Mouse (Mus musculus) MEL (cell line): ENCODE measurements at regions not wholly inside any gene's neighbourhood (a gene's known extent, or its start where the extent isn't known, plus 50 kb on each side); places are given as distances from the start of the nearest gene placed in this dataset.

Experiments
- DNase-seq: peaks from one replicate; pipeline ENCODE4 v3.0.0; 2011; ENCODE audit warnings: low read depth, low spot score
- H3K27ac ChIP-seq: 2 replicates; pipeline ENCODE4 v1.5.1; 2012; ENCODE audit warnings: low read depth, mild to moderate bottlenecking, control low read depth, low read length, moderate library complexity; ENCODE audit not compliant: control insufficient read depth
- H3K27me3 ChIP-seq, 2 experiments: fragments of 150-350 bp in 1 of 2; sonication (generic) in 1 of 2; 2 replicates each; pipeline ENCODE4 v1.6.1; 2012; ENCODE audit warnings: low read length in 2 of 2, mild to moderate bottlenecking in 2 of 2, improper control_type of control experiment in 1 of 2, moderate library complexity in 1 of 2; ENCODE audit not compliant: insufficient read depth in 2 of 2, control insufficient read depth in 1 of 2
- H3K36me3 ChIP-seq, 2 experiments: 2 replicates each; pipeline ENCODE4 v1.6.1; 2012 to 2014; ENCODE audit warnings: low read length in 2 of 2, improper control_type of control experiment in 1 of 2, inconsistent platforms in 1 of 2, mild to moderate bottlenecking in 1 of 2; ENCODE audit not compliant: insufficient read depth in 2 of 2, control insufficient read depth in 1 of 2
- H3K4me1 ChIP-seq, 2 experiments: fragments of 150-350 bp in 1 of 2; sonication (generic) in 1 of 2; 2 replicates each; pipeline ENCODE4 v1.6.1; 2012; ENCODE audit warnings: low read length in 2 of 2, improper control_type of control experiment in 1 of 2, mild to moderate bottlenecking in 1 of 2; ENCODE audit not compliant: insufficient read depth in 2 of 2, control insufficient read depth in 1 of 2
- H3K4me3 ChIP-seq, 2 experiments: fragments of 150-350 bp in 1 of 2; sonication (generic) in 1 of 2; 2 replicates each; pipeline ENCODE4 v1.5.1; 2012; ENCODE audit warnings: low read depth in 2 of 2, low read length in 2 of 2, mild to moderate bottlenecking in 2 of 2, moderate library complexity in 2 of 2, control low read depth in 1 of 2, improper control_type of control experiment in 1 of 2; ENCODE audit not compliant: control insufficient read depth in 1 of 2, insufficient read depth in 1 of 2
- H3K79me2 ChIP-seq: 2 replicates; pipeline ENCODE4 v1.6.1; 2012; ENCODE audit warnings: mild to moderate bottlenecking, low read length, moderate library complexity; ENCODE audit not compliant: control insufficient read depth, poor library complexity, insufficient read depth
- H3K9ac ChIP-seq: 2 replicates; pipeline ENCODE4 v1.6.1; 2012; ENCODE audit warnings: low read depth, mild to moderate bottlenecking, control low read depth, low read length, moderate library complexity; ENCODE audit not compliant: control insufficient read depth, poor library complexity, severe bottlenecking
- H3K9me3 ChIP-seq: fragments of 150-350 bp; sonication (generic); replicated peaks from 2 replicates; pipeline ENCODE4 v1.6.1; 2012; ENCODE audit warnings: mild to moderate bottlenecking, low read length, improper control_type of control experiment, moderate library complexity; ENCODE audit not compliant: insufficient read depth
- CTCF ChIP-seq, 3 experiments: IDR thresholded peaks in 2 of 3; conservative IDR thresholded peaks in 1 of 3; 2 replicates each; pipeline ENCODE4 v1.5.1; 2011 to 2012; ENCODE audit warnings: low read length in 3 of 3, low read depth in 2 of 3, mild to moderate bottlenecking in 2 of 3, improper control_type of control experiment in 1 of 3, inconsistent platforms in 1 of 3, mixed read lengths in 1 of 3, moderate library complexity in 1 of 3; ENCODE audit not compliant: control insufficient read depth in 1 of 3, insufficient read depth in 1 of 3, poor library complexity in 1 of 3, severe bottlenecking in 1 of 3
- E2F4 ChIP-seq: IDR thresholded peaks from 2 replicates; pipeline ENCODE4 v1.6.1; 2011; ENCODE audit warnings: low read depth, low read length, improper control_type of control experiment, borderline replicate concordance
- ELF1 ChIP-seq: IDR thresholded peaks from 2 replicates; pipeline ENCODE4 v1.6.1; 2014; ENCODE audit warnings: low read depth, mild to moderate bottlenecking, inconsistent platforms, low read length, improper control_type of control experiment, moderate library complexity
- EP300 ChIP-seq, 2 experiments: IDR thresholded peaks; 2 replicates each; pipeline ENCODE4 v1.6.1; 2011; ENCODE audit warnings: improper control_type of control experiment in 2 of 2, low read length in 2 of 2, low read depth in 1 of 2, mild to moderate bottlenecking in 1 of 2
- ETS1 ChIP-seq: IDR thresholded peaks from 2 replicates; pipeline ENCODE4 v1.6.1; 2012; ENCODE audit warnings: low read depth, mild to moderate bottlenecking, inconsistent platforms, low read length, improper control_type of control experiment, moderate library complexity
- GABPA ChIP-seq: IDR thresholded peaks from 2 replicates; pipeline ENCODE4 v1.6.1; 2012; ENCODE audit warnings: low read depth, mild to moderate bottlenecking, inconsistent platforms, low read length, improper control_type of control experiment, moderate library complexity
- JUND ChIP-seq: IDR thresholded peaks from 2 replicates; pipeline ENCODE4 v1.6.1; 2011; ENCODE audit warnings: low read depth, mild to moderate bottlenecking, improper control_type of control experiment, low read length
- KAT2A ChIP-seq: conservative IDR thresholded peaks from 2 replicates; pipeline ENCODE4 v1.6.1; 2012; ENCODE audit warnings: low read depth, low read length, improper control_type of control experiment, inconsistent platforms
- MAFK ChIP-seq: IDR thresholded peaks from 2 replicates; pipeline ENCODE4 v1.6.1; 2011; ENCODE audit warnings: low read depth, mild to moderate bottlenecking, low read length, improper control_type of control experiment, borderline replicate concordance
- MEF2A ChIP-seq: IDR thresholded peaks from 2 replicates; pipeline ENCODE4 v1.6.1; 2014; ENCODE audit warnings: low read depth, mild to moderate bottlenecking, inconsistent platforms, low read length, improper control_type of control experiment; ENCODE audit not compliant: poor library complexity, insufficient replicate concordance, severe bottlenecking; ENCODE audit errors: extremely low read depth
- MXI1 ChIP-seq: IDR thresholded peaks from 2 replicates; pipeline ENCODE4 v1.6.1; 2011; ENCODE audit warnings: mild to moderate bottlenecking, low read depth, low read length, improper control_type of control experiment
- MYC ChIP-seq: IDR thresholded peaks from 2 replicates; pipeline ENCODE4 v1.6.1; 2011; ENCODE audit warnings: low read depth, mild to moderate bottlenecking, low read length, improper control_type of control experiment, moderate library complexity
- NELFE ChIP-seq: IDR thresholded peaks from 2 replicates; pipeline ENCODE4 v1.6.1; 2011; ENCODE audit warnings: low read depth, low read length, improper control_type of control experiment
- NRF1 ChIP-seq: IDR thresholded peaks from 2 replicates; pipeline ENCODE4 v1.6.1; 2014; ENCODE audit warnings: low read depth, mild to moderate bottlenecking, inconsistent platforms, low read length, improper control_type of control experiment, moderate library complexity; ENCODE audit not compliant: poor library complexity, insufficient read depth, severe bottlenecking
- POLR2A ChIP-seq, 2 experiments: IDR thresholded peaks; 2 replicates each; pipeline ENCODE4 v1.6.1; 2011 to 2012; ENCODE audit warnings: low read length in 2 of 2, mild to moderate bottlenecking in 2 of 2, control low read depth in 1 of 2, improper control_type of control experiment in 1 of 2, low read depth in 1 of 2, moderate library complexity in 1 of 2; ENCODE audit not compliant: control insufficient read depth in 1 of 2, insufficient read depth in 1 of 2, poor library complexity in 1 of 2
- POLR2AphosphoS2 ChIP-seq: IDR thresholded peaks from 2 replicates; pipeline ENCODE4 v1.6.1; 2011; ENCODE audit warnings: low read length, improper control_type of control experiment
- POLR2AphosphoS5 ChIP-seq: IDR thresholded peaks from 2 replicates; pipeline ENCODE4 v1.6.1; 2012; ENCODE audit warnings: low read depth, borderline replicate concordance, mild to moderate bottlenecking, inconsistent platforms, low read length, moderate library complexity, mixed read lengths
- RAD21 ChIP-seq: IDR thresholded peaks from 2 replicates; pipeline ENCODE4 v1.6.1; 2011; ENCODE audit warnings: mild to moderate bottlenecking, low read depth, low read length, improper control_type of control experiment
- RCOR1 ChIP-seq: IDR thresholded peaks from 2 replicates; pipeline ENCODE4 v1.6.1; 2012; ENCODE audit warnings: low read depth, mild to moderate bottlenecking, inconsistent platforms, low read length, improper control_type of control experiment
- SIN3A ChIP-seq: IDR thresholded peaks from 2 replicates; pipeline ENCODE4 v1.6.1; 2012; ENCODE audit warnings: low read length, improper control_type of control experiment, inconsistent platforms
- TAL1 ChIP-seq: IDR thresholded peaks from 2 replicates; pipeline ENCODE4 v1.6.1; 2012; ENCODE audit warnings: mild to moderate bottlenecking, inconsistent platforms, low read length, moderate library complexity, mixed read lengths
- UBTF ChIP-seq: IDR thresholded peaks from 2 replicates; pipeline ENCODE4 v1.6.1; 2012; ENCODE audit warnings: low read depth, mild to moderate bottlenecking, inconsistent platforms, low read length, improper control_type of control experiment, moderate library complexity, borderline replicate concordance; ENCODE audit not compliant: insufficient read depth
- USF2 ChIP-seq, 2 experiments: IDR thresholded peaks; 2 replicates each; pipeline ENCODE4 v1.6.1; 2011 to 2012; ENCODE audit warnings: improper control_type of control experiment in 2 of 2, low read length in 2 of 2, borderline replicate concordance in 1 of 2, inconsistent platforms in 1 of 2, low read depth in 1 of 2, mild to moderate bottlenecking in 1 of 2; ENCODE audit not compliant: insufficient read depth in 1 of 2
- ZC3H11A ChIP-seq: IDR thresholded peaks from 2 replicates; pipeline ENCODE4 v1.6.1; 2012; ENCODE audit warnings: low read depth, mild to moderate bottlenecking, inconsistent platforms, low read length, improper control_type of control experiment
- ZKSCAN1 ChIP-seq: IDR thresholded peaks from 2 replicates; pipeline ENCODE4 v1.6.1; 2012; ENCODE audit warnings: low read depth, mild to moderate bottlenecking, inconsistent platforms, low read length, improper control_type of control experiment, moderate library complexity
- ZMIZ1 ChIP-seq: IDR thresholded peaks from 2 replicates; pipeline ENCODE4 v1.6.1; 2012; ENCODE audit warnings: low read depth, mild to moderate bottlenecking, inconsistent platforms, low read length, improper control_type of control experiment, moderate library complexity
- ZNF384 ChIP-seq: IDR thresholded peaks from 2 replicates; pipeline ENCODE4 v1.6.1; 2012; ENCODE audit warnings: low read depth, mild to moderate bottlenecking, inconsistent platforms, low read length, improper control_type of control experiment

GRCm38 (mm10) chr10:84143674-84144343 lies 296.6 kb downstream of the Nuak1 start:
- Histone ChIP-seq H3K9me3 (no peaks in the 10 kb centered on the region), H3K9ac (no peak overlapping the region), H3K4me1 (no peaks in the 10 kb centered on the region), H3K36me3 (no peaks in the 10 kb centered on the region), H3K79me2 (no peaks in the 10 kb centered on the region), H3K4me3 (no peak overlapping the region), H3K27me3 (no peaks in the 10 kb centered on the region), H3K27ac (no peak overlapping the region)
- TF ChIP-seq RCOR1 (no peak), POLR2A (IDR thresholded peaks at IDR 0.05; ENCODE audit: control insufficient read depth in 1 of 2, insufficient read depth in 1 of 2, low read depth in 1 of 2, low read length in 2 of 2, poor library complexity in 1 of 2) (no peak), POLR2AphosphoS2 (no peak), UBTF (no peak), EP300 (IDR thresholded peaks at IDR 0.05; ENCODE audit: low read depth in 1 of 2, low read length in 2 of 2) (no peak), ZNF384 (no peak), ZC3H11A (no peak), RAD21 (no peak), MAFK (no peak), POLR2AphosphoS5 (no peak), JUND (no peak), MXI1 (no peak)
- DNase-seq, result no peak

- H3K27ac ChIP-seq, result no peak overlapping the region
These were observed 296.1 kb downstream of the Nuak1 start for GRCm38 (mm10) chr10:84144344-84144687.

GRCm38 (mm10) chr10:84147305-84147984 lies 293.0 kb downstream of the Nuak1 start:
- H3K36me3 ChIP-seq, result no peaks in the 10 kb centered on the region
- H3K4me3 ChIP-seq, result no peak overlapping the region
- no peaks in the 10 kb centered on the region for H3K79me2 ChIP-seq
- no peak overlapping the region for H3K27ac ChIP-seq
- no peak overlapping the region for H3K9ac ChIP-seq
- DNase-seq, result no peak
- H3K27me3 ChIP-seq, result no peaks in the 10 kb centered on the region
- no peaks in the 10 kb centered on the region for H3K4me1 ChIP-seq
- H3K9me3 ChIP-seq, result no peaks in the 10 kb centered on the region
- no peak for TF ChIP-seq POLR2AphosphoS5
- no peak for TF ChIP-seq E2F4
- TF ChIP-seq MXI1, result no peak
- no peak for TF ChIP-seq CTCF (IDR thresholded peaks at IDR 0.05 in 2 of 3, conservative IDR thresholded peaks at IDR 0.05 in 1 of 3; ENCODE audit: control insufficient read depth in 1 of 3, insufficient read depth in 1 of 3, low read depth in 2 of 3, low read length in 3 of 3, poor library complexity in 1 of 3, severe bottlenecking in 1 of 3)
- TF ChIP-seq NELFE, result no peak
- TF ChIP-seq MAFK, result no peak
- no peak for TF ChIP-seq EP300 (IDR thresholded peaks at IDR 0.05; ENCODE audit: low read depth in 1 of 2, low read length in 2 of 2)
- no peak for TF ChIP-seq MYC
- TF ChIP-seq ZMIZ1, result no peak
- TF ChIP-seq TAL1, result no peak
- TF ChIP-seq RCOR1, result no peak
- no peak for TF ChIP-seq ZKSCAN1
- no peak for TF ChIP-seq MEF2A
- no peak for TF ChIP-seq ETS1
- no peak for TF ChIP-seq USF2 (IDR thresholded peaks at IDR 0.05; ENCODE audit: borderline replicate concordance in 1 of 2, insufficient read depth in 1 of 2, low read depth in 1 of 2, low read length in 2 of 2)

More at GRCm38 (mm10) chr10:84144344-84144687, 296.1 kb downstream of the Nuak1 start:
- H3K4me1 ChIP-seq, result no peaks in the 10 kb centered on the region
- no peaks in the 10 kb centered on the region for H3K27me3 ChIP-seq
- H3K79me2 ChIP-seq, result no peaks in the 10 kb centered on the region
- H3K4me3 ChIP-seq, result no peak overlapping the region
- TF ChIP-seq SIN3A (no peak), ELF1 (no peak), KAT2A (no peak), GABPA (no peak), NRF1 (no peak)
- TF ChIP-seq, all 39 proteins: peak for 0
- no peak for DNase-seq
- H3K9ac ChIP-seq, result no peak overlapping the region
- no peaks in the 10 kb centered on the region for H3K36me3 ChIP-seq
- H3K9me3 ChIP-seq, result no peaks in the 10 kb centered on the region
